Mouse (Mus musculus): ENCODE results near the gene Lhx9. TPM values are rescaled to one million over a fixed set of nuclear protein-coding genes. Genes with fewer than 3 reads are reported as not detected.

The Lhx9 gene
- polyA plus RNA-seq, 1 experiment from 2014 or later, result 1.0 TPM

- WGBS, result 4% methylated on average over 9 of the region's 9 CpGs
- no peak overlapping the region for H3K9ac ChIP-seq
- peaks cover 6% of the 10 kb centered on the region; the same call in 1 of the 2 replicates for H3K36me3 ChIP-seq
- peaks cover 72% of the 10 kb centered on the region for H3K27me3 ChIP-seq (replicated peaks)
- no peak for ATAC-seq (ENCODE audit: insufficient number of reproducible peaks, low FRiP score)
- no peak overlapping the region for H3K4me3 ChIP-seq
- no peaks in the 10 kb centered on the region for H3K9me3 ChIP-seq (replicated peaks)
- H3K27ac ChIP-seq (ENCODE audit: poor library complexity, severe bottlenecking), result no peak overlapping the region
- peak overlapping the region; percentile 80; the same call in 1 of the 2 replicates for H3K4me2 ChIP-seq
- peaks cover 45% of the 10 kb centered on the region for H3K4me1 ChIP-seq (replicated peaks)
These were observed 1.8 kb downstream of the Lhx9 start for GRCm38 (mm10) chr1:138846581-138846980.

- Histone ChIP-seq H3K36me3 (peaks cover 2% of the 10 kb centered on the region; the same call in 1 of the 2 replicates), H3K9ac (no peak overlapping the region), H3K27me3 (replicated peaks) (peaks cover 69% of the 10 kb centered on the region), H3K4me2 (no peak overlapping the region), H3K27ac (ENCODE audit: poor library complexity, severe bottlenecking) (no peak overlapping the region), H3K9me3 (replicated peaks) (no peaks in the 10 kb centered on the region), H3K4me3 (no peak overlapping the region), H3K4me1 (replicated peaks) (peaks cover 49% of the 10 kb centered on the region)
- WGBS, result 8% methylated on average over 12 of the region's 12 CpGs
- ATAC-seq (ENCODE audit: insufficient number of reproducible peaks, low FRiP score), result no peak
These were observed 2.2 kb downstream of the Lhx9 start for GRCm38 (mm10) chr1:138846131-138846530.

DNA sequence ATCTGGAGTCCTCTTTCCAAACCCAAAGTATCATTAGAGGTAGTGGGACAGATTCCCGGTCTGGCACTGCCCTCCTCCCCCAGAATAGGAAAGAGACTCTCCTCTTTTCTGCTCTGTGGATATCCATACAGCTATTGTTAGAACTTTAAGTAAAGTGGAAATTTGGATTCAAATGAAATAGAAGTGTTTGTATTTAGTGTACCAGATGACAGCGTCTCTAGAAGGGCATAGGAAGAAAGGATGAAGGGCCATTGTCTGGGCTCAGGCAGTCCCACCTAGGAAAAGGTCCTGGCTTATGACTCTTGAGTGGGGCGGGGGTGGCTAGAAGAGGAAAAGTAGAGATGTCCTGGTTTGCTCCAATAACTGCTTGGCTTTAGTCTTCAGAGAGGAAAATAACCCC lies 2.9 kb downstream of the Lhx9 start:
- 11% methylated on average over 3 of the region's 3 CpGs for WGBS
- H3K4me3 ChIP-seq, result no peak overlapping the region
- H3K36me3 ChIP-seq, result no peaks in the 10 kb centered on the region
- no peaks in the 10 kb centered on the region for H3K9me3 ChIP-seq (replicated peaks)
- H3K27ac ChIP-seq (ENCODE audit: poor library complexity, severe bottlenecking), result no peak overlapping the region
- no peak for ATAC-seq (ENCODE audit: insufficient number of reproducible peaks, low FRiP score)
- H3K4me1 ChIP-seq (replicated peaks), result peaks cover 49% of the 10 kb centered on the region
- no peak overlapping the region for H3K4me2 ChIP-seq
- H3K9ac ChIP-seq, result no peak overlapping the region
- H3K27me3 ChIP-seq (replicated peaks), result peaks cover 63% of the 10 kb centered on the region

DNA sequence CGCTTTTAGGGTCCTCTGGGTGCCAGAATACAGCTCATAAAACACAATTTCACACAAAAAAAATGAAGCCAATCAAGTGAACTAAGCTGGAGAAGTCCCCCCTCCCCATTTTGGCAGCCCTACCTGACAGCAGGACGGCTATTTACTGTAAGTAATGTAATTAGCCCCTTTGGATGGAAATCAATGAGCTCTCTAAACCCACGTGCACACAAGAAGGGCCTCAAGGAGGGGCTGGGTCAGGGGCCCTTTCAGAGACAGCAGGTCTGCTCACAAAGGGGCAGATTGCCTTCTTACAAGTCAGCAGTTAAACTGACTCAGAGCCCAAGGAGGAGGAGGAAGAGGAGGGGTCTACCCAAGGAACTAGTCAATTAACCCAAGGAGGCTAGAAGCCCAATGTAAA lies 4.2 kb downstream of the Lhx9 start:
- 8% methylated on average over 3 of the region's 3 CpGs for WGBS
- no peaks in the 10 kb centered on the region for H3K36me3 ChIP-seq
- H3K4me3 ChIP-seq, result peak overlapping the region; percentile 43
- H3K9me3 ChIP-seq (replicated peaks), result no peaks in the 10 kb centered on the region
- H3K4me1 ChIP-seq (replicated peaks), result peaks cover 45% of the 10 kb centered on the region
- H3K4me2 ChIP-seq, result peak overlapping the region; percentile 71
- ATAC-seq (ENCODE audit: insufficient number of reproducible peaks, low FRiP score), result no peak
- no peak overlapping the region for H3K27ac ChIP-seq (ENCODE audit: poor library complexity, severe bottlenecking)
- no peak overlapping the region for H3K9ac ChIP-seq
- H3K27me3 ChIP-seq (replicated peaks), result peaks cover 65% of the 10 kb centered on the region

GRCm38 (mm10) chr1:138843361-138844091 lies 4.9 kb downstream of the Lhx9 start:
- peaks cover 62% of the 10 kb centered on the region for H3K27me3 ChIP-seq (replicated peaks)
- H3K36me3 ChIP-seq, result no peaks in the 10 kb centered on the region
- no peaks in the 10 kb centered on the region for H3K9me3 ChIP-seq (replicated peaks)
- peak overlapping the region; percentile 43 for H3K4me3 ChIP-seq
- H3K4me2 ChIP-seq, result peak overlapping the region; percentile 71
- under 1% methylated on average over 35 of the region's 35 CpGs for WGBS
- ATAC-seq (ENCODE audit: insufficient number of reproducible peaks, low FRiP score), result no peak
- H3K27ac ChIP-seq (ENCODE audit: poor library complexity, severe bottlenecking), result no peak overlapping the region
- peak overlapping the region; percentile 35 for H3K9ac ChIP-seq
- H3K4me1 ChIP-seq (replicated peaks), result peaks cover 39% of the 10 kb centered on the region

DNA sequence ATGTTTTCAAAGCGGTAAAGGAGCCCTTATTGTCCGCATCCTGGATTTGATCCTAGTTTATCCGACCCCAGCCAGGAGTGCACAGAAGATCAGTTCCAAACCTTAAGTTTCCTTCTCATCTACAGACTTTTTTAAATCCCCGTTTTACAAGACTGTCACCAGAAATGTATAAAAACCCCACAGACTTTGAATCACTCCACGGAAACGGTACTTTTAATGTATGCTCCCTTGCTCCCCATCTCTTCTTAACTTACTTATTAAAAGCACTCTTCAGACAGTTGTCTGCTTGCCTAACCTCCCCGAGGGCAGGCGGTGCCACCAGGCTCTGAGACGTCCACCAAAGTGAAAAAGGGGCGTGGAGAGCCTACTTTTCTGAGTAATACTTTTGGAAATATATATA lies 5.6 kb downstream of the Lhx9 start:
- no peak overlapping the region for H3K9ac ChIP-seq

GRCm38 (mm10) chr1:138842315-138842714 lies 6.1 kb downstream of the Lhx9 start:
- 3% methylated on average over 8 of the region's 8 CpGs for WGBS
- 0 out of 2 replicates have a peak overlapping the region, but pooled peaks have one; percentile 40 for H3K9ac ChIP-seq

More for the DNA sequence above, 5.6 kb downstream of the Lhx9 start:
- no peak for ATAC-seq (ENCODE audit: insufficient number of reproducible peaks, low FRiP score)
- peaks cover 36% of the 10 kb centered on the region for H3K4me1 ChIP-seq (replicated peaks)
- peaks cover 62% of the 10 kb centered on the region for H3K27me3 ChIP-seq (replicated peaks)
- H3K9me3 ChIP-seq (replicated peaks), result no peaks in the 10 kb centered on the region
- H3K36me3 ChIP-seq, result no peaks in the 10 kb centered on the region
- no peak overlapping the region for H3K27ac ChIP-seq (ENCODE audit: poor library complexity, severe bottlenecking)
- 2% methylated on average over 10 of the region's 10 CpGs for WGBS
- H3K4me3 ChIP-seq, result 0 out of 2 replicates have a peak overlapping the region, but pooled peaks have one; percentile 46
- peak overlapping the region; percentile 73 for H3K4me2 ChIP-seq

DNA sequence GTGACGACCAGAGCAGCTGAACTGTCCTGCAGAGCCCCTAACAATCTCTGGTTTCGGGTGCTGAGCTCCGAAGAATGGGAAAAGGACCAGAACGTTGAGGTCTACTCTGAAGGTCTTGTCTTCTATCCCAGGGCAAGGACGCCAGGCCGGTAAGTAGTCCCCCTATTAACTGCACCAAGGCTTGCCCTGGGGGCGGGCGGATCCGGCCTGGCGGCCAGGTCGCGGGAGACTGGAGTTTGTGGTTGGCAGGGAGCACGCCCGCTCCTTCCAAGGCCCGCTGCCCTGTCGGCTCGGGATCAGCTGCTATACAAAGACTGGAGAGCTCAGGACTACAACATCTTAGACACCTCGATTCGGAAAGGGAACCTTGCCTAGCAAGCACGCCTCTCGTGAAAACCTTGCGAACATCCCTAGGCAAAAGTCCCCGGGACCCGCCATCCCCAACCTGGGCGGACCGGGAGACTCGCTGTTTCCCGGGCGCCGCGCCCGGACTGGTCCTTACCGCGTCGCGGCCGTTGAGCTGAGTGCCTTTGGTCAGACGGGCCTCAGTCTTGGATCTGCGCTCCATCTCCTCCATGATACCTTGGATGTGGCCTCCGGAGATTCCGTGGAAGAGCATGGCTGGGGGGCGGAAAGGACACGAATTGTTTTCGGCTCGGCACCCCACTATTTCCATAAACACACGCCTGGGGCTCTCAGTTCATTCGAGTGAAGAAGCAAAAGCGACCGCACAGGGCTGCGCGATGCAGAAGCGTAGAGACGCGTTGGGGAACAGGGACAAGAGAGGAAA lies 6.9 kb downstream of the Lhx9 start:
- Histone ChIP-seq H3K27me3 (replicated peaks) (peaks cover 63% of the 10 kb centered on the region), H3K27ac (ENCODE audit: poor library complexity, severe bottlenecking) (no peak overlapping the region), H3K4me1 (replicated peaks) (peaks cover 30% of the 10 kb centered on the region; the same call in 1 of the 2 replicates), H3K9me3 (replicated peaks) (no peaks in the 10 kb centered on the region), H3K9ac (peak overlapping the region; percentile 40; the same call in 1 of the 2 replicates), H3K36me3 (no peaks in the 10 kb centered on the region), H3K4me3 (peak overlapping the region; percentile 46), H3K4me2 (peak overlapping the region; percentile 73)
- ATAC-seq (ENCODE audit: insufficient number of reproducible peaks, low FRiP score), result 0 out of 2 replicates have a peak, but pooled peaks have one; percentile 38
- WGBS, result 2% methylated on average over 54 of the region's 54 CpGs

More at GRCm38 (mm10) chr1:138842315-138842714, 6.1 kb downstream of the Lhx9 start:
- Histone ChIP-seq H3K27me3 (replicated peaks) (peaks cover 62% of the 10 kb centered on the region), H3K4me3 (peak overlapping the region; percentile 46), H3K36me3 (no peaks in the 10 kb centered on the region), H3K27ac (ENCODE audit: poor library complexity, severe bottlenecking) (no peak overlapping the region), H3K4me2 (peak overlapping the region; percentile 73), H3K4me1 (replicated peaks) (peaks cover 33% of the 10 kb centered on the region; the same call in 1 of the 2 replicates), H3K9me3 (replicated peaks) (no peaks in the 10 kb centered on the region)
- ATAC-seq (ENCODE audit: insufficient number of reproducible peaks, low FRiP score), result no peak; the same call in 1 of the 2 replicates

- peak overlapping the region; percentile 46 for H3K4me3 ChIP-seq
- peaks cover 30% of the 10 kb centered on the region; the same call in 1 of the 2 replicates for H3K4me1 ChIP-seq (replicated peaks)
- H3K27ac ChIP-seq (ENCODE audit: poor library complexity, severe bottlenecking), result no peak overlapping the region
- H3K27me3 ChIP-seq (replicated peaks), result peaks cover 63% of the 10 kb centered on the region
- no peak for ATAC-seq (ENCODE audit: insufficient number of reproducible peaks, low FRiP score)
- no peaks in the 10 kb centered on the region for H3K36me3 ChIP-seq
- H3K9me3 ChIP-seq (replicated peaks), result no peaks in the 10 kb centered on the region
- H3K9ac ChIP-seq, result no peak overlapping the region
- WGBS, result 9% methylated on average over 25 of the region's 25 CpGs
- peak overlapping the region; percentile 73 for H3K4me2 ChIP-seq
These were observed 7.7 kb downstream of the Lhx9 start for GRCm38 (mm10) chr1:138840440-138841305.

GRCm38 (mm10) chr1:138839809-138840430 lies 8.5 kb downstream of the Lhx9 start:
- Histone ChIP-seq H3K36me3 (no peaks in the 10 kb centered on the region), H3K27me3 (replicated peaks) (peaks cover 58% of the 10 kb centered on the region), H3K9ac (no peak overlapping the region), H3K4me1 (replicated peaks) (peaks cover 30% of the 10 kb centered on the region; the same call in 1 of the 2 replicates), H3K4me3 (no peak overlapping the region), H3K9me3 (replicated peaks) (no peaks in the 10 kb centered on the region), H3K4me2 (no peak overlapping the region), H3K27ac (ENCODE audit: poor library complexity, severe bottlenecking) (no peak overlapping the region)
- no peak for ATAC-seq (ENCODE audit: insufficient number of reproducible peaks, low FRiP score)
- whole genome bisulfite sequencing, result 9% methylated on average over 16 of the region's 16 CpGs
